Comparison of ENCODE assay signal across 19 mouse cellular contexts in the genomic region with DNA sequence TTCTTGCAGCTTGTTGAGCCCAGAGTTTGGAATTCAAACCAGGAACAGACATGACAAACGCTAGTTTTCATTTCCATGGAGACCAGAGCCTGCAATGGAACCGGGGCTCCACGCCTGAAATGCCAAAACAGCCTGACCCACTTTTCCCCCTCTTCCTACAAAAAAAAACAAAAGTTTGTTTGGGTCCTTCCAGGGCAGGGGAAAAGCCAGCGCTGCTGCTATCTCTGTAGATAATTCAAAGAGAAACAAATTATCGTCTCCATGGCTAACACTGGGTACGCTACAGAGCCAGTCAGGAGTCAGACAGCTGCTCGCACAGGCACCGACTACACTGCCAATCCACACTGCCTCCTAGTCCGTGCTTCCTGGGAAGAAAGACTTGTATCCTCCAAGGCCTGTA.
DNase-seq lines count a peak whose midpoint lies in the region; ATAC-seq and TF ChIP-seq lines count a peak whose summit lies in the region.
"Had no signal": no experiment of that assay in that cellular context is flagged by ENCODE, and none has a peak within 500 bp of the region (broad histone marks: within the 10 kb centered on the region; RNA-seq: fewer than 3 reads in every experiment).

No protein-coding gene starts in this region.

- 60% methylated on average over 9 of the region's 9 CpGs for WGBS in midbrain, postnatal 0 days
- WGBS in midbrain, embryonic 10.5 days = 76% methylated on average over 9 of the region's 9 CpGs

- peaks cover 11% of the 10 kb centered on the region; the same call in 1 of the 2 replicates for H3K4me1 ChIP-seq in midbrain, postnatal 0 days (ENCODE audit: insufficient read depth, low read length)
- no peaks in the 10 kb centered on the region for H3K4me1 ChIP-seq in midbrain, embryonic 10.5 days

- H3K4me2 ChIP-seq in midbrain, postnatal 0 days (ENCODE audit: low read depth, low read length, poor library complexity, severe bottlenecking) = no peak overlapping the region
- H3K4me2 ChIP-seq: embryonic facial prominence, embryonic 15.5 days; heart, embryonic 12.5 days; limb, embryonic 15.5 days had no signal

- no peak overlapping the region for H3K9ac ChIP-seq in midbrain, postnatal 0 days (replicated peaks; ENCODE audit: low read length, poor library complexity, severe bottlenecking)
- H3K9ac ChIP-seq: embryonic facial prominence, embryonic 15.5 days; heart, embryonic 12.5 days; limb, embryonic 15.5 days; liver, postnatal 0 days had no signal

- ATAC-seq in midbrain, postnatal 0 days (ENCODE audit: low FRiP score) = no peak
- no peak for ATAC-seq in inflammation-experienced regulatory T-cells, adult 6 months
- ATAC-seq: intestine, postnatal 0 days; liver, postnatal 0 days had no signal

- no peak overlapping the region for H3K4me3 ChIP-seq in midbrain, postnatal 0 days (ENCODE audit: low read depth, low read length)
- H3K4me3 ChIP-seq in midbrain, embryonic 10.5 days = no peak overlapping the region
- H3K4me3 ChIP-seq: embryonic facial prominence, embryonic 15.5 days; heart, embryonic 12.5 days; limb, embryonic 15.5 days; megakaryocyte, embryonic 14.5 days had no signal

- no peaks in the 10 kb centered on the region for H3K9me3 ChIP-seq in midbrain, postnatal 0 days (ENCODE audit: low read length)
- H3K9me3 ChIP-seq in midbrain, embryonic 10.5 days (replicated peaks) = no peaks in the 10 kb centered on the region
- H3K9me3 ChIP-seq: embryonic facial prominence, embryonic 15.5 days; heart, embryonic 12.5 days; limb, embryonic 15.5 days; megakaryocyte, embryonic 14.5 days had no signal

- DNase-seq in heart, adult 11 months = peak; percentile 90
- no peak for DNase-seq in heart, adult 8-10 months (ENCODE audit: low spot score)
- peak; percentile 54 for DNase-seq in midbrain, postnatal 0 days (ENCODE audit: low spot score)
- no peak for DNase-seq in midbrain, embryonic 10.5 days (ENCODE audit: low spot score)
- peak; percentile 50 for DNase-seq in Muller cell, postnatal 12 days (ENCODE audit: inconsistent ontology term)
- peak; percentile 70 for DNase-seq in brain, adult 2 months (ENCODE audit: low read depth, low spot score)
- DNase-seq in kidney, adult 8-10 months = no peak
- DNase-seq: embryo, embryonic 11 days; heart, postnatal 36 days; kidney, postnatal 36 days; liver, postnatal 0 days; lung, postnatal 14 days; thymus, adult 2 months had no signal

- H3K27ac ChIP-seq in midbrain, postnatal 0 days (ENCODE audit: low read depth, low read length) = 0 out of 2 replicates have a peak overlapping the region, but pooled peaks have one; percentile 19
- no peak overlapping the region for H3K27ac ChIP-seq in midbrain, embryonic 10.5 days (replicated peaks)
- H3K27ac ChIP-seq: embryonic facial prominence, embryonic 15.5 days; limb, embryonic 15.5 days had no signal

- no peaks in the 10 kb centered on the region for H3K27me3 ChIP-seq in midbrain, postnatal 0 days (ENCODE audit: insufficient read depth, low read length)
- H3K27me3 ChIP-seq in midbrain, embryonic 10.5 days (ENCODE audit: low read depth, poor library complexity, severe bottlenecking) = no peaks in the 10 kb centered on the region
- H3K27me3 ChIP-seq: embryonic facial prominence, embryonic 15.5 days; heart, embryonic 12.5 days; limb, embryonic 15.5 days had no signal

- no peak for TF ChIP-seq CTCF in midbrain, postnatal 0 days (IDR thresholded peaks at IDR 0.05)

- no peaks in the 10 kb centered on the region for H3K36me3 ChIP-seq in midbrain, postnatal 0 days (ENCODE audit: insufficient read depth, low read length)
- H3K36me3 ChIP-seq in midbrain, embryonic 10.5 days = no peaks in the 10 kb centered on the region
- H3K36me3 ChIP-seq: embryonic facial prominence, embryonic 15.5 days; heart, embryonic 12.5 days; limb, embryonic 15.5 days had no signal

Comparison
In these comparisons a context has a peak if more than half of its experiments do, and no peak if none do; other contexts are left out.
1. DNase-seq: peak in heart, adult 11 months (single experiment), midbrain, postnatal 0 days (single experiment), Muller cell, postnatal 12 days (single experiment) and brain, adult 2 months (single experiment); none in heart, adult 8-10 months (single experiment), midbrain, embryonic 10.5 days (single experiment) and kidney, adult 8-10 months (0 of 2).